22 mouse cellular contexts compared by ENCODE assay signal in genomic region chr6:88828206-88829009, GRCm38 (mm10). TPM values are rescaled to one million over a fixed set of nuclear protein-coding genes. Genes with fewer than 3 reads are reported as not detected.
DNase-seq lines count a peak whose midpoint lies in the region; ATAC-seq and TF ChIP-seq lines count a peak whose summit lies in the region.
"Had no signal": no experiment of that assay in that cellular context is flagged by ENCODE, and none has a peak within 500 bp of the region (broad histone marks: within the 10 kb centered on the region; RNA-seq: fewer than 3 reads in every experiment).

No protein-coding gene starts in this region.

- no peak for TF ChIP-seq CTCF in layer of hippocampus, adult 2 months (conservative IDR thresholded peaks at IDR 0.05)

- no peak for DNase-seq in layer of hippocampus, adult 2 months (ENCODE audit: low spot score in 2 of 2)
- DNase-seq in layer of hippocampus, postnatal 25 days (ENCODE audit: extremely low spot score in 1 of 2, low spot score in 1 of 2), result no peak
- DNase-seq in midbrain, embryonic 11.5 days (ENCODE audit: low spot score, missing footprints), result peak; percentile 81
- no peak for DNase-seq in midbrain, embryonic 10.5 days (ENCODE audit: low spot score)
- no peak for DNase-seq in retina, postnatal 1 day
- DNase-seq: adrenal gland, postnatal 10 days; cerebellum, postnatal 14 days; embryo, embryonic 11 days; gastrocnemius, postnatal 10 days; heart, adult 2 months; heart, postnatal 14 days had no signal

- H3K9me3 ChIP-seq in midbrain, embryonic 11.5 days (ENCODE audit: control insufficient read depth, low read length), result no peaks in the 10 kb centered on the region
- H3K9me3 ChIP-seq in midbrain, embryonic 10.5 days (replicated peaks), result no peaks in the 10 kb centered on the region
- H3K9me3 ChIP-seq: embryonic facial prominence, embryonic 15.5 days; forebrain, embryonic 10.5 days; heart, embryonic 15.5 days; hindbrain, embryonic 10.5 days had no signal

- H3K36me3 ChIP-seq in midbrain, embryonic 11.5 days (ENCODE audit: control insufficient read depth, insufficient read depth, low read length), result no peaks in the 10 kb centered on the region
- H3K36me3 ChIP-seq in midbrain, embryonic 10.5 days, result no peaks in the 10 kb centered on the region
- H3K36me3 ChIP-seq in macrophage (ENCODE audit: inconsistent target), result no peaks in the 10 kb centered on the region
- H3K36me3 ChIP-seq: embryonic facial prominence, embryonic 15.5 days; forebrain, embryonic 10.5 days; heart, embryonic 15.5 days; hindbrain, embryonic 10.5 days had no signal

- no peak overlapping the region for H3K4me2 ChIP-seq in midbrain, embryonic 11.5 days
- H3K4me2 ChIP-seq: embryonic facial prominence, embryonic 15.5 days; heart, embryonic 11.5 days; heart, embryonic 15.5 days; hindbrain, embryonic 14.5 days had no signal

- H3K9ac ChIP-seq in midbrain, embryonic 11.5 days (ENCODE audit: low read length), result no peak overlapping the region
- H3K9ac ChIP-seq: embryonic facial prominence, embryonic 15.5 days; heart, embryonic 15.5 days; hindbrain, embryonic 14.5 days had no signal

- H3K4me3 ChIP-seq in layer of hippocampus, adult 2 months, result no peak overlapping the region
- no peak overlapping the region for H3K4me3 ChIP-seq in midbrain, embryonic 11.5 days (ENCODE audit: low read depth, low read length)
- no peak overlapping the region for H3K4me3 ChIP-seq in midbrain, embryonic 10.5 days
- no peak overlapping the region for H3K4me3 ChIP-seq in macrophage (ENCODE audit: inconsistent target)
- H3K4me3 ChIP-seq: embryonic facial prominence, embryonic 15.5 days; erythroblast, embryonic 14.5 days; forebrain, embryonic 10.5 days; heart, adult 2 months; heart, embryonic 15.5 days; hindbrain, embryonic 10.5 days had no signal

- H3K27me3 ChIP-seq in midbrain, embryonic 11.5 days (ENCODE audit: control insufficient read depth, insufficient read depth, low read length), result no peaks in the 10 kb centered on the region
- peaks cover 8% of the 10 kb centered on the region; the same call in 1 of the 2 replicates for H3K27me3 ChIP-seq in midbrain, embryonic 10.5 days (ENCODE audit: low read depth, poor library complexity, severe bottlenecking)
- H3K27me3 ChIP-seq: embryonic facial prominence, embryonic 15.5 days; heart, embryonic 15.5 days had no signal

- peak overlapping the region; percentile 84; the same call in 1 of the 2 replicates for H3K27ac ChIP-seq in layer of hippocampus, adult 2 months
- no peak overlapping the region for H3K27ac ChIP-seq in midbrain, embryonic 11.5 days (ENCODE audit: low read depth, low read length)
- no peak overlapping the region for H3K27ac ChIP-seq in midbrain, embryonic 10.5 days (replicated peaks)
- peak overlapping the region; percentile 80 for H3K27ac ChIP-seq in macrophage
- H3K27ac ChIP-seq: embryonic facial prominence, embryonic 15.5 days; forebrain, embryonic 10.5 days; heart, adult 2 months; heart, embryonic 15.5 days; hindbrain, embryonic 10.5 days; hindbrain, embryonic 14.5 days had no signal

- no peak for ATAC-seq in midbrain, embryonic 11.5 days (ENCODE audit: low FRiP score)
- ATAC-seq: CD4-positive, CD25-positive, alpha-beta regulatory T cell, adult 4 months; forebrain, embryonic 14.5 days had no signal

- H3K79me2 ChIP-seq in macrophage (ENCODE audit: inconsistent target), result no peaks in the 10 kb centered on the region

- H3K4me1 ChIP-seq in midbrain, embryonic 11.5 days (ENCODE audit: control insufficient read depth, insufficient read depth, low read length), result no peaks in the 10 kb centered on the region
- H3K4me1 ChIP-seq in midbrain, embryonic 10.5 days, result peaks cover 19% of the 10 kb centered on the region

- 77% methylated on average over 15 of the region's 15 CpGs for WGBS in midbrain, embryonic 11.5 days
- 77% methylated on average over 15 of the region's 15 CpGs for WGBS in midbrain, embryonic 10.5 days
- WGBS in macrophage (ENCODE audit: missing documents), result 59% methylated on average over 15 of the region's 15 CpGs

RNA-seq across cellular contexts. Expression of gene Abtb1, which starts 13.4 kb away (rescaled TPM):
- 10 to 100 TPM; 33.4 to 37.1 TPM for total RNA-seq in layer of hippocampus, adult 2 months (2021)
- total RNA-seq in layer of hippocampus, postnatal 25 days (2021), result 10 to 100 TPM; 32.7 to 34.1 TPM
- 15.4 and 17.4 TPM in 2 replicates for polyA plus RNA-seq in midbrain, embryonic 11.5 days (2014; fragmentation: Nextera tagmentation; extraction: Ambion mirVana)
- polyA plus RNA-seq in midbrain, embryonic 10.5 days (2016; fragmentation: Nextera tagmentation; extraction: Ambion mirVana), result 22.5 and 26.3 TPM in 2 replicates
- 100 to 1,000 TPM in 5 of 26 experiments, 10 to 100 TPM in 21; 19.7 to 132 (median 61.4) TPM for total RNA-seq in macrophage (2018; cell fraction: chromatin; rRNA removed)
- total RNA-seq in macrophage (2018; cell fraction: cytosol; rRNA removed), result 10 to 100 TPM; 13.7 to 42.8 (median 24.3) TPM
- total RNA-seq in macrophage (2018; cell fraction: nucleus; rRNA removed), result 10 to 100 TPM; 19.0 to 90.2 (median 43.4) TPM
- polyA plus RNA-seq in macrophage (2018), result 16.1 to 46.0 TPM (median 26.7 TPM) in 3 replicates

RNA-seq across cellular contexts. Expression of gene Podxl2, which starts 46.4 kb away (rescaled TPM):
- total RNA-seq in layer of hippocampus, adult 2 months (2021), result 100 to 1,000 TPM; 160 to 165 TPM
- 100 to 1,000 TPM; 178 to 179 TPM for total RNA-seq in layer of hippocampus, postnatal 25 days (2021)
- 118 and 119 TPM in 2 replicates for polyA plus RNA-seq in midbrain, embryonic 11.5 days (2014; fragmentation: Nextera tagmentation; extraction: Ambion mirVana)
- 69.4 and 117 TPM in 2 replicates for polyA plus RNA-seq in midbrain, embryonic 10.5 days (2016; fragmentation: Nextera tagmentation; extraction: Ambion mirVana)
- 1 to 10 TPM in 1 of 26 experiments, under 1 TPM in 1, not detected in 24; 0.57 to 2.8 TPM for total RNA-seq in macrophage (2018; cell fraction: chromatin; rRNA removed)
- total RNA-seq in macrophage (2018; cell fraction: cytosol; rRNA removed), result under 1 TPM in 3 of 26 experiments, not detected in 23; 0.10 to 0.32 (median 0.24) TPM
- under 1 TPM in 1 of 26 experiments, not detected in 25; 0.62 TPM for total RNA-seq in macrophage (2018; cell fraction: nucleus; rRNA removed)
- 0.11 TPM in 1 of 3 replicates, not detected in the others for polyA plus RNA-seq in macrophage (2018)
- total RNA-seq: MEL had no signal

Comparison
In these comparisons a context has a peak if more than half of its experiments do, and no peak if none do; other contexts are left out.
1. H3K27ac ChIP-seq: peak in layer of hippocampus, adult 2 months (single experiment) and macrophage (single experiment); none in midbrain, embryonic 11.5 days (single experiment) and midbrain, embryonic 10.5 days (single experiment).
2. RNA of gene Podxl2, which starts 46.4 kb away (polyA plus RNA-seq): 118 to 119 TPM in midbrain, embryonic 11.5 days and 69.4 to 117 TPM in midbrain, embryonic 10.5 days; 0.11 TPM in macrophage; every median in the first group is over 10 times any median in the second.